Comparison of ENCODE assay signal across 8 mouse cellular contexts in genomic region chr17:21517130-21517671, GRCm38 (mm10). TPM values are rescaled to one million over a fixed set of nuclear protein-coding genes. Genes with fewer than 3 reads are reported as not detected.
DNase-seq lines count a peak whose midpoint lies in the region; ATAC-seq and TF ChIP-seq lines count a peak whose summit lies in the region.

No protein-coding gene starts in this region.

- no peaks in the 10 kb centered on the region for H3K36me3 ChIP-seq in heart, embryonic 11.5 days (ENCODE audit: control insufficient read depth, insufficient read depth, low read length)
- no peaks in the 10 kb centered on the region for H3K36me3 ChIP-seq in ES-Bruce4 (ENCODE audit: control insufficient read depth, insufficient read depth, low read length, poor library complexity, severe bottlenecking)
- H3K36me3 ChIP-seq in forebrain, postnatal 0 days (ENCODE audit: insufficient read depth), result peaks cover 2% of the 10 kb centered on the region; the same call in 1 of the 2 replicates
- H3K36me3 ChIP-seq in liver, postnatal 0 days (replicated peaks; ENCODE audit: insufficient read depth, low read length), result no peaks in the 10 kb centered on the region

- H3K27me3 ChIP-seq in heart, embryonic 11.5 days (ENCODE audit: control insufficient read depth, insufficient read depth, low read length), result no peaks in the 10 kb centered on the region
- no peaks in the 10 kb centered on the region for H3K27me3 ChIP-seq in ES-Bruce4 (ENCODE audit: control insufficient read depth, insufficient read depth, low read length, poor library complexity, severe bottlenecking)
- no peaks in the 10 kb centered on the region for H3K27me3 ChIP-seq in forebrain, postnatal 0 days (ENCODE audit: insufficient read depth, low read length)
- no peaks in the 10 kb centered on the region for H3K27me3 ChIP-seq in liver, postnatal 0 days (ENCODE audit: insufficient read depth, low read length)

- 0 out of 2 replicates have a peak, but pooled peaks cover 2% of the 10 kb centered on the region for H3K4me1 ChIP-seq in heart, embryonic 11.5 days (ENCODE audit: control insufficient read depth, insufficient read depth, low read length)
- no peaks in the 10 kb centered on the region for H3K4me1 ChIP-seq in ES-Bruce4 (ENCODE audit: control insufficient read depth, insufficient read depth, low read length)
- H3K4me1 ChIP-seq in forebrain, postnatal 0 days (ENCODE audit: insufficient read depth), result 0 out of 2 replicates have a peak, but pooled peaks cover 2% of the 10 kb centered on the region
- peaks cover 7% of the 10 kb centered on the region for H3K4me1 ChIP-seq in liver, postnatal 0 days (ENCODE audit: insufficient read depth)

- TF ChIP-seq POLR2A in ES-Bruce4 (IDR thresholded peaks at IDR 0.05; ENCODE audit: insufficient read depth, low read length), result no peak

- H3K27ac ChIP-seq in heart, embryonic 11.5 days (ENCODE audit: low read depth, low read length), result peak overlapping the region; percentile 84
- no peak overlapping the region for H3K27ac ChIP-seq in ES-Bruce4 (ENCODE audit: insufficient read depth, low read length)
- H3K27ac ChIP-seq in forebrain, postnatal 0 days (ENCODE audit: low read depth, low read length), result peak overlapping the region; percentile 82
- peak overlapping the region; percentile 89 for H3K27ac ChIP-seq in liver, postnatal 0 days (ENCODE audit: low read depth)

- peak overlapping the region; percentile 86 for H3K4me2 ChIP-seq in heart, embryonic 11.5 days
- peak overlapping the region; percentile 81 for H3K4me2 ChIP-seq in forebrain, postnatal 0 days (ENCODE audit: low read depth)
- H3K4me2 ChIP-seq in liver, postnatal 0 days (ENCODE audit: low read depth, low read length), result peak overlapping the region; percentile 97

- TF ChIP-seq EP300 in ES-Bruce4 (IDR thresholded peaks at IDR 0.05; ENCODE audit: insufficient read depth, low read depth, low read length), result no peak
- no peak for TF ChIP-seq EP300 in liver, postnatal 0 days (IDR thresholded peaks at IDR 0.05; ENCODE audit: low read depth)

- peak overlapping the region; percentile 82 for H3K9ac ChIP-seq in heart, embryonic 11.5 days (ENCODE audit: low read depth, low read length)
- peak overlapping the region; percentile 93 for H3K9ac ChIP-seq in ES-Bruce4 (ENCODE audit: low read depth, poor library complexity, severe bottlenecking)
- peak overlapping the region; percentile 56 for H3K9ac ChIP-seq in forebrain, postnatal 0 days
- peak overlapping the region; percentile 80 for H3K9ac ChIP-seq in liver, postnatal 0 days (replicated peaks)

- H3K9me3 ChIP-seq in heart, embryonic 11.5 days (replicated peaks; ENCODE audit: control insufficient read depth, low read length), result no peaks in the 10 kb centered on the region
- H3K9me3 ChIP-seq in ES-Bruce4 (replicated peaks; ENCODE audit: control insufficient read depth, insufficient read depth, low read length, poor library complexity, severe bottlenecking), result no peaks in the 10 kb centered on the region
- H3K9me3 ChIP-seq in forebrain, postnatal 0 days (ENCODE audit: low read length), result no peaks in the 10 kb centered on the region
- H3K9me3 ChIP-seq in liver, postnatal 0 days (ENCODE audit: low read length), result no peaks in the 10 kb centered on the region

- TF ChIP-seq CTCF in ES-Bruce4 (IDR thresholded peaks at IDR 0.05; ENCODE audit: low read depth, low read length), result no peak
- no peak for TF ChIP-seq CTCF in forebrain, postnatal 0 days (IDR thresholded peaks at IDR 0.05; ENCODE audit: low read depth)
- no peak for TF ChIP-seq CTCF in liver, postnatal 0 days (IDR thresholded peaks at IDR 0.05; ENCODE audit: low read depth)

- peak overlapping the region; percentile 65 for H3K4me3 ChIP-seq in heart, embryonic 11.5 days (ENCODE audit: low read depth, low read length)
- H3K4me3 ChIP-seq in ES-Bruce4 (ENCODE audit: low read depth, low read length), result no peak overlapping the region
- peak overlapping the region; percentile 48 for H3K4me3 ChIP-seq in forebrain, postnatal 0 days (ENCODE audit: low read depth, low read length)
- peak overlapping the region; percentile 70 for H3K4me3 ChIP-seq in liver, postnatal 0 days (ENCODE audit: low read depth, low read length)

- DNase-seq in heart, postnatal 14 days, result no peak
- DNase-seq in forebrain, postnatal 0 days, result no peak
- no peak for DNase-seq in liver, postnatal 0 days
- DNase-seq in cerebellum, adult 18-20 months, result no peak
- DNase-seq in right cerebral cortex, adult 18-20 months, result no peak
- DNase-seq in layer of hippocampus, adult 9-10 months (ENCODE audit: low spot score), result no peak

- WGBS in heart, embryonic 11.5 days (ENCODE audit: insufficient replicate concordance), result 42% methylated on average over 4 of the region's 4 CpGs
- WGBS in forebrain, postnatal 0 days, result 30% methylated on average over 4 of the region's 4 CpGs
- WGBS in liver, postnatal 0 days (ENCODE audit: insufficient replicate concordance), result 21% methylated on average over 4 of the region's 4 CpGs

- intact Hi-C loops in heart, postnatal 14 days (cut with DNase I), result loop anchor here (2.0 to 5.0 kb wide), 4 partner anchors 18 to 285 kb away; partner anchors contain the start of genes Zfp52 and Zfp54

- ATAC-seq in heart, embryonic 11.5 days (replicated peaks; ENCODE audit: insufficient number of reproducible peaks, low FRiP score, low TSS enrichment), result no peak
- ATAC-seq in forebrain, postnatal 0 days, result no peak
- ATAC-seq in liver, postnatal 0 days, result no peak

RNA-seq across cellular contexts. Expression of gene Zfp52, which starts 18.1 kb away (rescaled TPM):
- 1.9 and 2.4 TPM in 2 replicates for polyA plus RNA-seq in heart, embryonic 11.5 days (2014; fragmentation: Nextera tagmentation; extraction: Ambion mirVana)
- total RNA-seq in heart, postnatal 14 days (2021), result 1 to 10 TPM; 3.8 to 5.4 TPM
- polyA plus RNA-seq in ES-Bruce4 (2011; ENCODE audit: insufficient read depth, insufficient read length, low read depth, missing spikeins), result 6.6 and 10.5 TPM in 2 replicates
- 3.2 and 4.9 TPM in 2 replicates for total RNA-seq in forebrain, postnatal 0 days (2014; rRNA removed)
- polyA plus RNA-seq in forebrain, postnatal 0 days (2015; fragmentation: Nextera tagmentation; extraction: Ambion mirVana), result 1.7 and 2.1 TPM in 2 replicates
- 0.85 and 1.2 TPM in 2 replicates for polyA plus RNA-seq in liver, postnatal 0 days (2015; fragmentation: Nextera tagmentation; extraction: Ambion mirVana)

RNA-seq across cellular contexts. Expression of gene Zfp53, which starts 28.4 kb away (rescaled TPM):
- polyA plus RNA-seq in heart, embryonic 11.5 days (2014; fragmentation: Nextera tagmentation; extraction: Ambion mirVana), result 5.4 and 6.2 TPM in 2 replicates
- total RNA-seq in heart, postnatal 14 days (2021), result 1 to 10 TPM; 2.4 to 2.9 TPM
- polyA plus RNA-seq in ES-Bruce4 (2011; ENCODE audit: insufficient read depth, insufficient read length, low read depth, missing spikeins), result 9.5 and 9.7 TPM in 2 replicates
- total RNA-seq in forebrain, postnatal 0 days (2014; rRNA removed), result 6.2 and 6.6 TPM in 2 replicates
- 8.0 and 11.3 TPM in 2 replicates for polyA plus RNA-seq in forebrain, postnatal 0 days (2015; fragmentation: Nextera tagmentation; extraction: Ambion mirVana)
- polyA plus RNA-seq in liver, postnatal 0 days (2015; fragmentation: Nextera tagmentation; extraction: Ambion mirVana), result 2.7 and 3.5 TPM in 2 replicates

RNA-seq across cellular contexts. Expression of gene Zfp948, which starts 49.6 kb away (rescaled TPM):
- 21.3 and 23.6 TPM in 2 replicates for polyA plus RNA-seq in heart, embryonic 11.5 days (2014; fragmentation: Nextera tagmentation; extraction: Ambion mirVana)
- 1 to 10 TPM; 4.2 to 5.3 TPM for total RNA-seq in heart, postnatal 14 days (2021)
- polyA plus RNA-seq in ES-Bruce4 (2011; ENCODE audit: insufficient read depth, insufficient read length, low read depth, missing spikeins), result 12.0 and 13.2 TPM in 2 replicates
- total RNA-seq in forebrain, postnatal 0 days (2014; rRNA removed), result 21.0 and 21.8 TPM in 2 replicates
- polyA plus RNA-seq in forebrain, postnatal 0 days (2015; fragmentation: Nextera tagmentation; extraction: Ambion mirVana), result 12.9 and 15.5 TPM in 2 replicates
- polyA plus RNA-seq in liver, postnatal 0 days (2015; fragmentation: Nextera tagmentation; extraction: Ambion mirVana), result 3.2 and 3.7 TPM in 2 replicates
